Mouse (Mus musculus) C2C12 (cell line): ENCODE measurements at regions not wholly inside any gene's neighbourhood (a gene's known extent, or its start where the extent isn't known, plus 50 kb on each side); places are given as distances from the start of the nearest gene placed in this dataset.

Experiments
- CEBPB ChIP-seq: IDR thresholded peaks from one replicate; pipeline ENCODE4 v1.6.1; 2011; ENCODE audit warnings: low read depth, mild to moderate bottlenecking, control low read depth, moderate library complexity
- CTCF ChIP-seq: IDR thresholded peaks from one replicate; pipeline ENCODE4 v1.5.1; 2011; ENCODE audit not compliant: control insufficient read depth, insufficient read depth, insufficient read length
- MYOD1 ChIP-seq: IDR thresholded peaks from one replicate; pipeline ENCODE4 v1.6.1; 2011; ENCODE audit warnings: low read depth; ENCODE audit not compliant: control insufficient read depth, insufficient read length
- MYOG ChIP-seq: IDR thresholded peaks from one replicate; pipeline ENCODE4 v1.6.1; 2011; ENCODE audit not compliant: control insufficient read depth, insufficient read length; ENCODE audit errors: extremely low read depth
- USF1 ChIP-seq: IDR thresholded peaks from one replicate; pipeline ENCODE4 v1.6.1; 2011; ENCODE audit warnings: low read depth, mild to moderate bottlenecking, control low read depth, moderate library complexity

- TF ChIP-seq MYOD1 (no peak), USF1 (no peak), CTCF (no peak), MYOG (no peak), CEBPB (no peak)
These were observed 144.6 kb downstream of the Zfp36l2 start for GRCm38 (mm10) chr17:84043102-84043501.
